In genomic region chr5:74065565-74066275, GRCm38 (mm10) we compare ENCODE assay signal across 9 mouse cellular contexts. TPM values are rescaled to one million over a fixed set of nuclear protein-coding genes. Genes with fewer than 3 reads are reported as not detected.
DNase-seq lines count a peak whose midpoint lies in the region; ATAC-seq and TF ChIP-seq lines count a peak whose summit lies in the region.
"Had no signal": no experiment of that assay in that cellular context is flagged by ENCODE, and none has a peak within 500 bp of the region (broad histone marks: within the 10 kb centered on the region; RNA-seq: fewer than 3 reads in every experiment).

No protein-coding gene starts in this region.

- no peak for DNase-seq in heart, postnatal 14 days
- DNase-seq in kidney, postnatal 25 days, result peak; percentile 54 to 71
- no peak for DNase-seq in frontal cortex, postnatal 25 days (ENCODE audit: low spot score in 2 of 2)
- DNase-seq in layer of hippocampus, adult 2 months (ENCODE audit: low spot score in 2 of 2), result no peak
- DNase-seq in urinary bladder, adult 18-20 months (ENCODE audit: low spot score in 2 of 2), result no peak

- intact Hi-C loops in heart, postnatal 14 days (cut with DNase I), result loop anchor here (2.0 to 10.0 kb wide), 4 partner anchors 27 to 1089 kb away; partner anchors contain the start of gene Pdgfra

- H3K27ac ChIP-seq in heart, embryonic 11.5 days (ENCODE audit: low read depth, low read length), result peak overlapping the region; percentile 73; the same call in 1 of the 2 replicates
- H3K27ac ChIP-seq in embryonic facial prominence, embryonic 12.5 days, result peak overlapping the region; percentile 98; the same call in 1 of the 2 replicates
- no peak overlapping the region for H3K27ac ChIP-seq in midbrain, embryonic 13.5 days
- H3K27ac ChIP-seq in layer of hippocampus, adult 2 months, result no peak overlapping the region

- 37% methylated on average over 11 of the region's 11 CpGs for WGBS in heart, embryonic 11.5 days (ENCODE audit: insufficient replicate concordance)
- WGBS in embryonic facial prominence, embryonic 12.5 days, result 45% methylated on average over 11 of the region's 11 CpGs
- WGBS in midbrain, embryonic 13.5 days, result 52% methylated on average over 11 of the region's 11 CpGs

- H3K4me1 ChIP-seq in heart, embryonic 11.5 days (ENCODE audit: control insufficient read depth, insufficient read depth, low read length), result peaks cover 40% of the 10 kb centered on the region
- peaks cover 46% of the 10 kb centered on the region for H3K4me1 ChIP-seq in embryonic facial prominence, embryonic 12.5 days
- H3K4me1 ChIP-seq in midbrain, embryonic 13.5 days (replicated peaks), result peaks cover 39% of the 10 kb centered on the region

- H3K9me3 ChIP-seq in heart, embryonic 11.5 days (replicated peaks; ENCODE audit: control insufficient read depth, low read length), result no peaks in the 10 kb centered on the region
- H3K9me3 ChIP-seq in embryonic facial prominence, embryonic 12.5 days, result no peaks in the 10 kb centered on the region
- H3K9me3 ChIP-seq in midbrain, embryonic 13.5 days, result no peaks in the 10 kb centered on the region

- peak overlapping the region; percentile 29 for H3K4me3 ChIP-seq in heart, embryonic 11.5 days (ENCODE audit: low read depth, low read length)
- peak overlapping the region; percentile 82 for H3K4me3 ChIP-seq in embryonic facial prominence, embryonic 12.5 days
- H3K4me3 ChIP-seq in midbrain, embryonic 13.5 days (replicated peaks), result no peak overlapping the region
- no peak overlapping the region; the same call in 1 of the 2 replicates for H3K4me3 ChIP-seq in layer of hippocampus, adult 2 months

- peak overlapping the region; percentile 88 for H3K4me2 ChIP-seq in heart, embryonic 11.5 days
- peak overlapping the region; percentile 66 for H3K4me2 ChIP-seq in embryonic facial prominence, embryonic 12.5 days (replicated peaks)
- H3K4me2 ChIP-seq in midbrain, embryonic 13.5 days (replicated peaks), result peak overlapping the region; percentile 83; the same call in 1 of the 2 replicates

- no peak for TF ChIP-seq CTCF in layer of hippocampus, adult 2 months (conservative IDR thresholded peaks at IDR 0.05)

- H3K27me3 ChIP-seq in heart, embryonic 11.5 days (ENCODE audit: control insufficient read depth, insufficient read depth, low read length), result no peaks in the 10 kb centered on the region
- H3K27me3 ChIP-seq in embryonic facial prominence, embryonic 12.5 days, result no peaks in the 10 kb centered on the region
- peaks cover 4% of the 10 kb centered on the region; the same call in 1 of the 2 replicates for H3K27me3 ChIP-seq in midbrain, embryonic 13.5 days
- H3K27me3 ChIP-seq: Patski had no signal

- no peaks in the 10 kb centered on the region for H3K36me3 ChIP-seq in heart, embryonic 11.5 days (ENCODE audit: control insufficient read depth, insufficient read depth, low read length)
- no peaks in the 10 kb centered on the region for H3K36me3 ChIP-seq in embryonic facial prominence, embryonic 12.5 days
- H3K36me3 ChIP-seq in midbrain, embryonic 13.5 days, result no peaks in the 10 kb centered on the region

- H3K9ac ChIP-seq in heart, embryonic 11.5 days (ENCODE audit: low read depth, low read length), result peak overlapping the region; percentile 44; the same call in 1 of the 2 replicates
- H3K9ac ChIP-seq in embryonic facial prominence, embryonic 12.5 days, result 0 out of 2 replicates have a peak overlapping the region, but pooled peaks have one; percentile 47
- no peak overlapping the region for H3K9ac ChIP-seq in midbrain, embryonic 13.5 days (replicated peaks)

- 0 out of 2 replicates have a peak, but pooled peaks have one; percentile 15 for ATAC-seq in heart, embryonic 11.5 days (replicated peaks; ENCODE audit: insufficient number of reproducible peaks, low FRiP score, low TSS enrichment)
- no peak for ATAC-seq in embryonic facial prominence, embryonic 12.5 days (ENCODE audit: insufficient number of reproducible peaks, insufficient read depth, low FRiP score, low TSS enrichment)
- no peak for ATAC-seq in midbrain, embryonic 13.5 days
- ATAC-seq: Patski had no signal

RNA-seq across cellular contexts. Expression of gene Usp46, which starts 2.5 kb away (rescaled TPM):
- polyA plus RNA-seq in heart, embryonic 11.5 days (2014; fragmentation: Nextera tagmentation; extraction: Ambion mirVana), result 36.8 and 41.5 TPM in 2 replicates
- total RNA-seq in heart, postnatal 14 days (2021), result 10 to 100 TPM; 42.9 to 43.6 TPM
- polyA plus RNA-seq in embryonic facial prominence, embryonic 12.5 days (2016; fragmentation: Nextera tagmentation; extraction: Ambion mirVana), result 44.0 and 45.9 TPM in 2 replicates
- polyA plus RNA-seq in midbrain, embryonic 13.5 days (2015; fragmentation: Nextera tagmentation; extraction: Ambion mirVana), result 23.9 and 25.2 TPM in 2 replicates
- 100 to 1,000 TPM; 135 to 138 TPM for total RNA-seq in layer of hippocampus, adult 2 months (2021)

Comparison
In these comparisons a context has a peak if more than half of its experiments do, and no peak if none do; other contexts are left out.
1. H3K27ac ChIP-seq: peak in heart, embryonic 11.5 days (single experiment) and embryonic facial prominence, embryonic 12.5 days (single experiment); none in midbrain, embryonic 13.5 days (single experiment) and layer of hippocampus, adult 2 months (single experiment).
2. H3K4me3 ChIP-seq: peak in heart, embryonic 11.5 days (single experiment) and embryonic facial prominence, embryonic 12.5 days (single experiment); none in midbrain, embryonic 13.5 days (single experiment) and layer of hippocampus, adult 2 months (single experiment).
3. DNase-seq: peak in kidney, postnatal 25 days (2 of 2); none in heart, postnatal 14 days (0 of 2), frontal cortex, postnatal 25 days (0 of 2), layer of hippocampus, adult 2 months (0 of 2) and urinary bladder, adult 18-20 months (0 of 2).
4. Peak in every context shown above with its lines, with median percentiles within 50 percentile points of each other: H3K4me2 ChIP-seq.